Mouse (Mus musculus) C2C12 (cell line): ENCODE data around the gene Efcab5.

Experiments used
- CEBPB ChIP-seq: IDR thresholded peaks from one replicate; pipeline ENCODE4 v1.6.1; 2011; ENCODE audit warnings: low read depth, mild to moderate bottlenecking, control low read depth, moderate library complexity
- CTCF ChIP-seq: IDR thresholded peaks from one replicate; pipeline ENCODE4 v1.5.1; 2011; ENCODE audit not compliant: control insufficient read depth, insufficient read depth, insufficient read length
- FOSL1 ChIP-seq: IDR thresholded peaks from one replicate; pipeline ENCODE4 v1.8.0; 2011; ENCODE audit warnings: mild to moderate bottlenecking, low read length; ENCODE audit not compliant: poor library complexity, insufficient read depth, severe bottlenecking
- MAX ChIP-seq: IDR thresholded peaks from one replicate; pipeline ENCODE4 v1.6.1; 2011; ENCODE audit warnings: mild to moderate bottlenecking, control low read depth
- MYOG ChIP-seq: IDR thresholded peaks from one replicate; pipeline ENCODE4 v1.6.1; 2011; ENCODE audit not compliant: control insufficient read depth, insufficient read length; ENCODE audit errors: extremely low read depth

- no peak for TF ChIP-seq CTCF
- no peak for TF ChIP-seq MYOG
- TF ChIP-seq MAX = no peak
- peak; percentile 72 for TF ChIP-seq CEBPB
- TF ChIP-seq FOSL1 = no peak
These were observed 42.0 kb upstream of the Efcab5 start for GRCm38 (mm10) chr11:77230765-77231164.
